Mouse (Mus musculus) CH12.LX (cell line): Measurements from ENCODE around the gene Mllt11. TPM values are rescaled to one million over a fixed set of nuclear protein-coding genes. Genes with fewer than 3 reads are reported as not detected.

Source experiments
- DNase-seq: peaks from one replicate; pipeline ENCODE4 v3.0.0-alpha.2; 2013; ENCODE audit errors: extremely low read depth
- H3K27ac ChIP-seq: 2 replicates; pipeline ENCODE4 v1.5.1; 2012; ENCODE audit warnings: low read depth, mild to moderate bottlenecking, control low read depth, moderate library complexity; ENCODE audit not compliant: insufficient read depth
- H3K27me3 ChIP-seq: replicated peaks from 2 replicates; pipeline ENCODE3; 2012; ENCODE audit warnings: inconsistent platforms
- H3K36me3 ChIP-seq, 2 experiments: replicated peaks in 1 of 2; 2 replicates each; pipeline versions ENCODE3 to v1.6.1; 2012; ENCODE audit warnings: inconsistent platforms in 1 of 2, low read length in 1 of 2, mild to moderate bottlenecking in 1 of 2, mixed read lengths in 1 of 2, moderate library complexity in 1 of 2; ENCODE audit not compliant: control insufficient read depth in 1 of 2, insufficient read depth in 1 of 2
- H3K4me1 ChIP-seq, 2 experiments: 2 replicates each; pipeline ENCODE4 v1.6.1; 2012; ENCODE audit warnings: inconsistent platforms in 1 of 2, moderate library complexity in 1 of 2; ENCODE audit not compliant: insufficient read depth in 2 of 2, control insufficient read depth in 1 of 2
- H3K4me2 ChIP-seq: 2 replicates; pipeline ENCODE4 v1.6.1; 2012; ENCODE audit warnings: low read depth, mild to moderate bottlenecking, control low read depth; ENCODE audit not compliant: poor library complexity, insufficient read depth, severe bottlenecking
- H3K4me3 ChIP-seq, 3 experiments: fragments of 150-350 bp in 1 of 3; sonication (generic) in 1 of 3; replicated peaks in 1 of 3; 2 replicates each; pipeline versions ENCODE3 to v1.5.1; 2011 to 2012; ENCODE audit warnings: low read depth in 2 of 3, low read length in 2 of 3, mild to moderate bottlenecking in 2 of 3, moderate library complexity in 2 of 3, control low read depth in 1 of 3, improper control_type of control experiment in 1 of 3, inconsistent platforms in 1 of 3, mixed read lengths in 1 of 3; ENCODE audit not compliant: poor library complexity in 1 of 3
- H3K79me2 ChIP-seq: replicated peaks from 2 replicates; pipeline ENCODE4 v1.6.1; 2012; ENCODE audit warnings: mild to moderate bottlenecking, moderate library complexity; ENCODE audit not compliant: control insufficient read depth, poor library complexity, insufficient read depth, severe bottlenecking; ENCODE audit errors: extremely low read depth
- H3K9ac ChIP-seq: 2 replicates; pipeline ENCODE4 v1.6.1; 2012; ENCODE audit warnings: low read depth, mild to moderate bottlenecking, control low read depth, moderate library complexity; ENCODE audit not compliant: insufficient read depth
- H3K9me3 ChIP-seq: replicated peaks from 2 replicates; pipeline ENCODE3; 2012; ENCODE audit warnings: low read length, inconsistent platforms, mixed read lengths
- BHLHE40 ChIP-seq: IDR thresholded peaks from 2 replicates; pipeline ENCODE4 v1.6.1; 2011; ENCODE audit warnings: mild to moderate bottlenecking, low read depth, low read length, improper control_type of control experiment
- CHD1 ChIP-seq: IDR thresholded peaks from 2 replicates; pipeline ENCODE4 v1.6.1; 2012; ENCODE audit warnings: low read depth, low read length, improper control_type of control experiment, inconsistent platforms
- CHD2 ChIP-seq: IDR thresholded peaks from 2 replicates; pipeline ENCODE4 v1.6.1; 2011; ENCODE audit warnings: low read length, improper control_type of control experiment
- HCFC1 ChIP-seq: IDR thresholded peaks from 2 replicates; pipeline ENCODE4 v1.6.1; 2012; ENCODE audit warnings: low read depth, mild to moderate bottlenecking, inconsistent platforms, low read length, improper control_type of control experiment
- IRF4 ChIP-seq: IDR thresholded peaks from 2 replicates; pipeline ENCODE4 v1.6.1; 2014; ENCODE audit warnings: low read depth, mild to moderate bottlenecking, inconsistent platforms, low read length, improper control_type of control experiment
- JUN ChIP-seq: IDR thresholded peaks from 2 replicates; pipeline ENCODE4 v1.6.1; 2011; ENCODE audit warnings: low read depth, mild to moderate bottlenecking, low read length, improper control_type of control experiment, moderate library complexity; ENCODE audit not compliant: insufficient read depth
- KAT2A ChIP-seq: IDR thresholded peaks from 2 replicates; pipeline ENCODE4 v1.6.1; 2012; ENCODE audit warnings: low read length, improper control_type of control experiment, inconsistent platforms; ENCODE audit not compliant: insufficient replicate concordance
- MAX ChIP-seq: IDR thresholded peaks from 2 replicates; pipeline ENCODE4 v1.6.1; 2011; ENCODE audit warnings: low read length, improper control_type of control experiment
- MAZ ChIP-seq: IDR thresholded peaks from 2 replicates; pipeline ENCODE4 v1.6.1; 2012; ENCODE audit warnings: low read depth, mild to moderate bottlenecking, inconsistent platforms, low read length, improper control_type of control experiment, moderate library complexity
- MEF2A ChIP-seq: IDR thresholded peaks from 2 replicates; pipeline ENCODE4 v1.6.1; 2014; ENCODE audit warnings: low read depth, mild to moderate bottlenecking, inconsistent platforms, low read length, improper control_type of control experiment, borderline replicate concordance
- MYC ChIP-seq: IDR thresholded peaks from 2 replicates; pipeline ENCODE4 v1.6.1; 2011; ENCODE audit warnings: low read depth, mild to moderate bottlenecking, improper control_type of control experiment, low read length
- NELFE ChIP-seq: IDR thresholded peaks from 2 replicates; pipeline ENCODE4 v1.6.1; 2011; ENCODE audit warnings: low read depth, low read length, improper control_type of control experiment
- NRF1 ChIP-seq: IDR thresholded peaks from 2 replicates; pipeline ENCODE4 v1.6.1; 2014; ENCODE audit warnings: low read depth, mild to moderate bottlenecking, inconsistent platforms, low read length, improper control_type of control experiment, moderate library complexity
- POLR2AphosphoS2 ChIP-seq: IDR thresholded peaks from 2 replicates; pipeline ENCODE4 v1.6.1; 2011; ENCODE audit warnings: low read depth, low read length, improper control_type of control experiment
- RCOR1 ChIP-seq: conservative IDR thresholded peaks from 2 replicates; pipeline ENCODE4 v1.6.1; 2012; ENCODE audit warnings: low read depth, mild to moderate bottlenecking, inconsistent platforms, low read length, improper control_type of control experiment
- SIN3A ChIP-seq: IDR thresholded peaks from 2 replicates; pipeline ENCODE4 v1.6.1; 2012; ENCODE audit warnings: low read length, improper control_type of control experiment, inconsistent platforms
- USF1 ChIP-seq: IDR thresholded peaks from 2 replicates; pipeline ENCODE4 v1.6.1; 2014; ENCODE audit warnings: low read depth, mild to moderate bottlenecking, inconsistent platforms, low read length, improper control_type of control experiment
- ZKSCAN1 ChIP-seq: IDR thresholded peaks from 2 replicates; pipeline ENCODE4 v1.6.1; 2012; ENCODE audit warnings: low read depth, inconsistent platforms, low read length, improper control_type of control experiment, borderline replicate concordance
- ZMIZ1 ChIP-seq: IDR thresholded peaks from 2 replicates; pipeline ENCODE4 v1.6.1; 2012; ENCODE audit warnings: low read depth, mild to moderate bottlenecking, inconsistent platforms, low read length, improper control_type of control experiment
- ZNF384 ChIP-seq: IDR thresholded peaks from 2 replicates; pipeline ENCODE4 v1.6.1; 2012; ENCODE audit warnings: low read depth, low read length, improper control_type of control experiment, inconsistent platforms
- dilution Hi-C: fragments of 300-500 bp; cut with MboI; formaldehyde crosslinking; loops from 2 replicates; pipeline ENCODE4 v1.14.3; 2020; ENCODE audit warnings: low sequenced_read_pairs; ENCODE audit not compliant: extremely low pct_unique_long_range_greater_than_20kb, extremely low pct_ligation_motif_present
- in situ Hi-C: fragments of 300-500 bp; cut with MboI; formaldehyde crosslinking; loops from 3 replicates; pipeline ENCODE4 v1.14.3; 2019; ENCODE audit warnings: low sequenced_read_pairs, low pct_ligation_motif_present, low pct_unique_long_range_greater_than_20kb, mixed read lengths
- polyA plus RNA-seq: library from polyadenylated mRNA; unstranded; fragments of >175 nt; gene quantifications from 2 replicates; pipeline ENCODE4 v1.2.1, GENCODE M21; 2012; ENCODE audit warnings: low read depth; ENCODE audit not compliant: insufficient read length
- total RNA-seq, 2 experiments: library from RNA; depleted of rRNA; stranded (reverse); fragments of 300-350 nt in 1 of 2; fragments of >200 nt in 1 of 2; gene quantifications; 2 replicates each; pipeline ENCODE4 v1.2.3; 2012 to 2014

The Mllt11 gene
- total and polyA plus RNA-seq, 3 experiments: 10.0 to 23.9 (median 10.0) TPM

DNA sequence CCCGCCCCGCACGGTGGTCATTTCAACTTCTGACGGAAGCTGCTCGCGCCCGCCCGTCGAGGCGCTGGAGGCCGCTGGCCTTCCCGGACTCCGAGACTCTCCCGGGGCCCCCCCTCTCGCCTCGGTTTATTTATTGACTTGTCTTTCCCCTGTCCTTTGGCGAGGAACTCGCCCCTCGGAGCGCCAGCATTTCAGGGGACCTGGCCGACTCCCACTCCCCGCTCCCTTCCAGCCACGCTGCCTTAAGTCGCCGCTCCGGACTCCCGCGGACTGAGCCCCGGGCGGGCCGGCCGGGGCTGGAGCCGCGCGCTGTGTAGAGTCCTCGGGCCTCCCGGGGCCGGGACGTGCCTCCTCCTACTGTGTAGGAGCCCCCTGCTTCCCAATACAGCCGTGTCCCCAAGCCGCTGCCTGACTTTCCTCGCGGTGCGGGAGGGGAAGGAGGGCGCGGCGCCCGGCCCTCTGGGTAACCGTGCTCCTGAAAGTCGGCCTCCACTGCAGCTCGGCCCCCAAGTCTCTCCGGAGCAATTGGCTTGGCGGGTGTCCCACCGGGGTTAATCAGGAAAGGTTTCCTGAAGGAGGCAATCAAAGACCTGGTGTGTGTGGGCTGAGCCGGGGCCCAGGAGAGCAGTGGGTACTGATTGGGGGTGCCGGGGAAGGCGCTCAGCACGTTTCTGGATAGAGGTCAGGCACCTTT lies 58.6 kb downstream of the Mllt11 start:
- dilution Hi-C loops: no loop called here
- no peak for TF ChIP-seq CHD1
- no peak for TF ChIP-seq MAZ
- no peak for TF ChIP-seq ZNF384
- TF ChIP-seq SIN3A: no peak
- no peak for TF ChIP-seq MEF2A
- no peak for TF ChIP-seq NRF1
- TF ChIP-seq USF1: no peak
- no peak for TF ChIP-seq RCOR1
- TF ChIP-seq ZMIZ1: no peak
- TF ChIP-seq CHD2: no peak
- TF ChIP-seq HCFC1: no peak
- no peak for TF ChIP-seq MYC
- no peak for TF ChIP-seq NELFE
- TF ChIP-seq JUN: no peak
- no peak for TF ChIP-seq POLR2AphosphoS2
- no peak for TF ChIP-seq ZKSCAN1
- TF ChIP-seq MAX: no peak
- TF ChIP-seq KAT2A: no peak
- TF ChIP-seq, all 38 proteins: peak for 0
- Histone ChIP-seq H3K79me2 (no peaks in the 10 kb centered on the region), H3K27me3 (peaks cover 22% of the 10 kb centered on the region), H3K4me2 (no peak overlapping the region), H3K9me3 (peaks cover 8% of the 10 kb centered on the region), H3K9ac (no peak overlapping the region), H3K4me3 (no peak overlapping the region), H3K4me1 (peaks cover 0 to 8% of the 10 kb centered on the region in 2 experiments; a peak in 1 of 4 replicates), H3K36me3 (no peaks in the 10 kb centered on the region), H3K27ac (no peak overlapping the region)
- no peak for DNase-seq
- in situ Hi-C loops: no loop called here

GRCm38 (mm10) chr3:95172526-95173255 lies 59.3 kb downstream of the Mllt11 start:
- Histone ChIP-seq H3K9ac (no peak overlapping the region), H3K4me2 (no peak overlapping the region), H3K4me3 (no peak overlapping the region), H3K9me3 (peaks cover 8% of the 10 kb centered on the region), H3K27me3 (peaks cover 29% of the 10 kb centered on the region), H3K36me3 (no peaks in the 10 kb centered on the region), H3K79me2 (no peaks in the 10 kb centered on the region), H3K27ac (no peak overlapping the region), H3K4me1 (peaks cover 0 to 8% of the 10 kb centered on the region in 2 experiments; a peak in 1 of 4 replicates)
- DNase-seq: no peak
- dilution Hi-C loops (no loop called here), in situ Hi-C loops (no loop called here)
- no peak for TF ChIP-seq MAX
- no peak for TF ChIP-seq BHLHE40
- no peak for TF ChIP-seq IRF4
- TF ChIP-seq NELFE: no peak
